ENCODE assay signal across 17 mouse cellular contexts in the genomic region with DNA sequence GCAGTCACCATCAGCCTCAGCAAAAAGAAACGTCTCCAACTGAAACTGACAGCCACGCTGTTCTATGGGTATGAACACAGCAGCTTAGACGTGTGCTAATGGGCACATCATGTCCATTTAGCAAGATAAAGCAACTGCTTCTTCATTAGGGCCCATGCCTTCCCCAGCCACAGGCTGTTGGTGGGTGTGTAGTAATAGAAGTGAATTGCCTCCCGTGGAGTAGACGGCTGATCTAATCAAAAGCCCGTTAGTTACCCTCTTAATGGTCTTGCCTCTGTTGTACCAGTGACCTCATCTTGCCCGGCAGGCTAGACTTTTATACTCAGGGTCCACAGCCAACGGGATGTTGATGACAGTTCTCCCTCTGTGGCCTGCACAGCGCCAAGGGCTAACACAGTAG. TPM values are rescaled to one million over a fixed set of nuclear protein-coding genes. Genes with fewer than 3 reads are reported as not detected.
DNase-seq lines count a peak whose midpoint lies in the region; ATAC-seq and TF ChIP-seq lines count a peak whose summit lies in the region.
"Had no signal": no experiment of that assay in that cellular context is flagged by ENCODE, and none has a peak within 500 bp of the region (broad histone marks: within the 10 kb centered on the region; RNA-seq: fewer than 3 reads in every experiment).

No protein-coding gene starts in this region.

- H3K9ac ChIP-seq in hindbrain, postnatal 0 days (replicated peaks; ENCODE audit: low read length) = no peak overlapping the region
- H3K9ac ChIP-seq in hindbrain, embryonic 12.5 days = no peak overlapping the region
- H3K9ac ChIP-seq: embryonic facial prominence, embryonic 13.5 days; forebrain, embryonic 12.5 days; heart, embryonic 12.5 days; intestine, embryonic 15.5 days had no signal

- TF ChIP-seq POLR2A in brain, embryonic 14.5 days (IDR thresholded peaks at IDR 0.05; ENCODE audit: borderline replicate concordance, extremely low read depth, insufficient read depth, insufficient read length, poor library complexity, severe bottlenecking) = no peak

- no peak overlapping the region for H3K27ac ChIP-seq in hindbrain, postnatal 0 days
- no peak overlapping the region for H3K27ac ChIP-seq in hindbrain, embryonic 12.5 days
- H3K27ac ChIP-seq: embryonic facial prominence, embryonic 13.5 days; forebrain, embryonic 12.5 days; intestine, embryonic 15.5 days had no signal

- no peaks in the 10 kb centered on the region for H3K9me3 ChIP-seq in hindbrain, postnatal 0 days (ENCODE audit: low read length)
- no peaks in the 10 kb centered on the region for H3K9me3 ChIP-seq in hindbrain, embryonic 12.5 days (replicated peaks)
- H3K9me3 ChIP-seq: embryonic facial prominence, embryonic 13.5 days; forebrain, embryonic 12.5 days; heart, embryonic 12.5 days; intestine, embryonic 15.5 days had no signal

- WGBS in hindbrain, postnatal 0 days = 34% methylated on average over 9 of the region's 9 CpGs
- WGBS in hindbrain, embryonic 12.5 days = 43% methylated on average over 9 of the region's 9 CpGs

- no peaks in the 10 kb centered on the region for H3K36me3 ChIP-seq in hindbrain, postnatal 0 days (ENCODE audit: insufficient read depth, low read length)
- H3K36me3 ChIP-seq in hindbrain, embryonic 12.5 days = no peaks in the 10 kb centered on the region
- H3K36me3 ChIP-seq: embryonic facial prominence, embryonic 13.5 days; forebrain, embryonic 12.5 days; heart, embryonic 12.5 days; intestine, embryonic 15.5 days had no signal

- H3K4me1 ChIP-seq in hindbrain, postnatal 0 days (ENCODE audit: insufficient read depth, low read length) = no peaks in the 10 kb centered on the region
- H3K4me1 ChIP-seq in hindbrain, embryonic 12.5 days = 0 out of 2 replicates have a peak, but pooled peaks cover 4% of the 10 kb centered on the region
- H3K4me1 ChIP-seq: embryonic facial prominence, embryonic 13.5 days; heart, embryonic 12.5 days; intestine, embryonic 15.5 days had no signal

- no peak overlapping the region for H3K4me3 ChIP-seq in hindbrain, postnatal 0 days (ENCODE audit: low read length)
- no peak overlapping the region for H3K4me3 ChIP-seq in hindbrain, embryonic 12.5 days
- H3K4me3 ChIP-seq: embryonic facial prominence, embryonic 13.5 days; forebrain, embryonic 12.5 days; heart, embryonic 12.5 days; intestine, embryonic 15.5 days had no signal

- ATAC-seq in hindbrain, postnatal 0 days = peak; percentile 39
- ATAC-seq in hindbrain, embryonic 12.5 days (ENCODE audit: low FRiP score) = no peak
- ATAC-seq: forebrain, embryonic 16.5 days; intestine, embryonic 15.5 days had no signal

- no peak overlapping the region for H3K4me2 ChIP-seq in hindbrain, postnatal 0 days (ENCODE audit: low read depth, low read length)
- H3K4me2 ChIP-seq in hindbrain, embryonic 12.5 days (replicated peaks) = no peak overlapping the region
- H3K4me2 ChIP-seq: embryonic facial prominence, embryonic 13.5 days; forebrain, embryonic 12.5 days; heart, embryonic 12.5 days; intestine, embryonic 15.5 days had no signal

- H3K27me3 ChIP-seq in hindbrain, postnatal 0 days (ENCODE audit: insufficient read depth, low read length) = no peaks in the 10 kb centered on the region
- peaks cover 6% of the 10 kb centered on the region; the same call in 1 of the 2 replicates for H3K27me3 ChIP-seq in hindbrain, embryonic 12.5 days

- DNase-seq in hindbrain, postnatal 0 days (ENCODE audit: low spot score) = peak; percentile 20
- peak; percentile 14 for DNase-seq in Muller cell, postnatal 12 days (ENCODE audit: inconsistent ontology term)
- peak; percentile 22 for DNase-seq in brain, embryonic 14.5 days (ENCODE audit: low read depth)
- no peak for DNase-seq in kidney, postnatal 25 days
- no peak for DNase-seq in ovary, adult 18-20 months (ENCODE audit: low spot score)
- DNase-seq: adrenal gland, postnatal 10 days; cerebellum, adult 11-12 months; cerebellum, adult 9-10 months; cerebellum, postnatal 25 days; kidney, adult 18-20 months had no signal

- no peak for TF ChIP-seq CTCF in hindbrain, postnatal 0 days (IDR thresholded peaks at IDR 0.05; ENCODE audit: low read depth)
- no peak for TF ChIP-seq CTCF in brain, embryonic 14.5 days (IDR thresholded peaks at IDR 0.05; ENCODE audit: borderline replicate concordance, extremely low read depth, insufficient read depth, insufficient read length)

RNA-seq across cellular contexts. Expression of gene Hrh2, which starts 7.1 kb away (rescaled TPM):
- 1.8 and 2.9 TPM in 2 replicates for total RNA-seq in hindbrain, postnatal 0 days (2014; rRNA removed)
- polyA plus RNA-seq in hindbrain, postnatal 0 days (2015; fragmentation: Nextera tagmentation; extraction: Ambion mirVana) = 0.78 and 0.98 TPM in 2 replicates
- polyA plus RNA-seq in hindbrain, embryonic 12.5 days (2016; fragmentation: Nextera tagmentation; extraction: Ambion mirVana) = 0.12 and 0.22 TPM in 2 replicates
- polyA plus RNA-seq in brain, embryonic 14.5 days (2012; rRNA removed) = 0.96 and 1.0 TPM in 2 replicates
- polyA plus RNA-seq: embryonic facial prominence, embryonic 13.5 days; forebrain, embryonic 12.5 days; heart, embryonic 12.5 days; hindbrain, embryonic 11.5 days had no signal

Comparison
In these comparisons a context has a peak if more than half of its experiments do, and no peak if none do; other contexts are left out.
1. DNase-seq: peak in hindbrain, postnatal 0 days (single experiment), Muller cell, postnatal 12 days (single experiment) and brain, embryonic 14.5 days (single experiment); none in kidney, postnatal 25 days (0 of 2) and ovary, adult 18-20 months (single experiment).